Mouse (Mus musculus) kidney, adult 2 months (tissue): ENCODE results near the gene Gm20532.

Experiments used
- CTCF ChIP-seq: fragments of 200-500 bp; conservative IDR thresholded peaks from 2 replicates; pipeline ENCODE4 v1.5.1; 2011; ENCODE audit warnings: low read depth, mild to moderate bottlenecking, control low read depth, low read length, moderate library complexity, mixed read lengths; ENCODE audit not compliant: insufficient read depth, insufficient read length
- POLR2A ChIP-seq: fragments of 200-500 bp; IDR thresholded peaks from one replicate; pipeline ENCODE4 v1.6.1; 2011; ENCODE audit warnings: low read depth, low read length, control low read depth

DNA sequence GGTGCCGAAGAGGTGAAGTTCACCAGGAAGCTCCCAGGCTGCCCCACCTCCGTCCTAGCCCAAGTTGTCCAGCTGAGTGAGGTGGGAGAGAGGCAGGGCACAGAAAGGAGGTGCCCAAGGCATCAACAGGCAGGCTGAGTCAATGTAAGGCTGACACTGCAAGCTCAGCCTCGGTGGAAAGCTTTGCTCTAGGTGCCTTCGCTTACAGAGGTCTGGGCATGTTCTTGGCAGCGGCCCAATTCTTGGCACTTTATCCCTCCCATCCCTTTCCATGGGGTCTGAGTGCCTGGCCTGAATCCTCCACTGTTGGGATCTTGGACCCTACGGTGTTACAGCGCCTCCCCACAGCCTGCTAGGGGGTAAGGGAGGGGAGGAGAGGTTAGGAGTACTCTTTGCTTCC lies 3.7 kb upstream of the Gm20532 start:
- TF ChIP-seq CTCF (no peak), POLR2A (no peak)
